Mouse (Mus musculus) cortical plate, adult 2 months (tissue): Measurements from ENCODE around the gene Glis3.

Experiments
- CTCF ChIP-seq: fragments of 200-500 bp; IDR thresholded peaks from 2 replicates; pipeline ENCODE4 v1.5.1; 2011; ENCODE audit warnings: mild to moderate bottlenecking, control low read depth, low read length; ENCODE audit not compliant: insufficient read depth; ENCODE audit errors: extremely low read depth
- POLR2A ChIP-seq: fragments of 200-500 bp; IDR thresholded peaks from 2 replicates; pipeline ENCODE4 v1.6.1; 2011; ENCODE audit warnings: mild to moderate bottlenecking, low read length, control low read depth; ENCODE audit not compliant: insufficient read depth; ENCODE audit errors: extremely low read depth

DNA sequence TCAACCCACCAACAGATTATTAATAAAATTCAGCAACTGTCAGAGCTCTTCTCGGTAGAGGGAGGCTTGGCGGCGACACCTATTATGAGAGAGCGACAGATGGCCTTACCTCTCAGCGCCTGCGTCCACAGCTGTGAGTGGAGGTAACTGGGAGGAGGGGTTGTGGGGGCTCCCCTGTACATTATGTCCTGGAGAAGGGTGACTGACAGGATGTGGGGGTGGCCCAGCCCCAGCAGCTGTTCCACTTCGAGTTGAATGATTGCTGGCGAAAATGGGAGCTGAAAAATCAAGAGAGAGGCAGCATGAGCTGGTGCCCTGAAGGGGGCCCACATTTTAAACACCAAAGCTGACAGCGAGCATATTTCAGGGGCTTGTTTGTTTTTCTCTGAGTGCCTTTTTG lies 381.2 kb downstream of the Glis3 start:
- TF ChIP-seq CTCF (no peak), POLR2A (no peak)
